Comparison of ENCODE assay signal across 9 mouse cellular contexts in the genomic region with DNA sequence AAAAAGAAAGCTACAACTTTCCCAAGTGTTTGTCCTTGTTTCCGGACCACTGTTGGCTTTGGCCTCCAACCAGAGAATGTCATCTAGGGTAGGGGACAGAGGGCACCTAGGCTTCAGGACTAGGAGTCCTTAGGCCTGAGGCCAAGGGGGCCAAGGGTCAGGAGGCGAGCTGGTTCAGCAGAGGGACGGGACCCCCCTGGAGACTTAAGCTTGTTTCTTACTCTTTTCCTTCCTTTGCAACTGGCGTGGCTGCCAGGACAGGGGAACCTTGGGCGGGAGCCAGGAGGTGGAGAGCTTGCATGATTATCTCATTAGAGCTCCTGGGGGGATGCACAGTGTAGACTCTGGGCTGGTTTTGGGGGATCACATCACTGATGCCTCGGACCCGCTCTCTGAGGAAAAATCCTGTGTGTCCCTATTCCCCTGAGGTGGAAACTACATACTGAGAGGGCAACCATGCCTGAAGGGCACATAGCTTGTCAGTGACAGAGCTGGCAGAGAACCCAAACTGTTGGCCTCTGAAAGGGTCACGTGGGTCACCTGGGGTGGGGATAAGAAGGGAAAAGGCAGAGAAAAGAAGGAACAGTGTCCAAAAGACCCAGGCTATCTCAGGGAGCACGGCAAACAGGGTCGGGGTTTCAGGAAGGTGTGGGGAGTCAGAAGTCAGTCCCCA. TPM values are rescaled to one million over a fixed set of nuclear protein-coding genes. Genes with fewer than 3 reads are reported as not detected.
A peak's percentile ranks its signal among the peaks of the same experiment; 100 is the strongest.
DNase-seq lines count a peak whose midpoint lies in the region; ATAC-seq and TF ChIP-seq lines count a peak whose summit lies in the region.
"Had no signal": no experiment of that assay in that cellular context is flagged by ENCODE, and none has a peak within 500 bp of the region (broad histone marks: within the 10 kb centered on the region; RNA-seq: fewer than 3 reads in every experiment).

No protein-coding gene starts in this region.

- TF ChIP-seq POLR2A in lung, adult 2 months (IDR thresholded peaks at IDR 0.05; ENCODE audit: borderline replicate concordance, extremely low read depth, low read depth, low read length): no peak

- H3K4me2 ChIP-seq in heart, postnatal 0 days (ENCODE audit: low read depth, low read length): peak overlapping the region; percentile 11; the same call in 1 of the 2 replicates
- no peak overlapping the region for H3K4me2 ChIP-seq in lung, embryonic 16.5 days (ENCODE audit: low read depth, low read length)
- H3K4me2 ChIP-seq in intestine, embryonic 15.5 days (replicated peaks): no peak overlapping the region
- no peak overlapping the region for H3K4me2 ChIP-seq in forebrain, postnatal 0 days (ENCODE audit: low read depth)

- peaks cover 8% of the 10 kb centered on the region for H3K4me1 ChIP-seq in lung, adult 2 months (ENCODE audit: control insufficient read depth, insufficient read depth, low read length)
- H3K4me1 ChIP-seq in heart, postnatal 0 days (ENCODE audit: control insufficient read depth, insufficient read depth): peaks cover 27% of the 10 kb centered on the region
- peaks cover 6% of the 10 kb centered on the region for H3K4me1 ChIP-seq in lung, embryonic 16.5 days (replicated peaks; ENCODE audit: control insufficient read depth, insufficient read depth, low read length)
- H3K4me1 ChIP-seq in intestine, embryonic 15.5 days (replicated peaks): peaks cover 21% of the 10 kb centered on the region; the same call in 1 of the 2 replicates
- no peaks in the 10 kb centered on the region for H3K4me1 ChIP-seq in forebrain, postnatal 0 days (ENCODE audit: insufficient read depth)

- no peaks in the 10 kb centered on the region for H3K36me3 ChIP-seq in heart, postnatal 0 days (replicated peaks; ENCODE audit: control insufficient read depth, insufficient read depth, low read length)
- H3K36me3 ChIP-seq in lung, embryonic 16.5 days (ENCODE audit: control insufficient read depth, insufficient read depth, low read length): no peaks in the 10 kb centered on the region
- H3K36me3 ChIP-seq in intestine, embryonic 15.5 days: no peaks in the 10 kb centered on the region
- H3K36me3 ChIP-seq in forebrain, postnatal 0 days (ENCODE audit: insufficient read depth): no peaks in the 10 kb centered on the region

- H3K27me3 ChIP-seq in heart, postnatal 0 days (ENCODE audit: control insufficient read depth, insufficient read depth, low read length): no peaks in the 10 kb centered on the region
- no peaks in the 10 kb centered on the region for H3K27me3 ChIP-seq in lung, embryonic 16.5 days (ENCODE audit: control insufficient read depth, insufficient read depth, low read depth, low read length)
- no peaks in the 10 kb centered on the region for H3K27me3 ChIP-seq in intestine, embryonic 15.5 days (replicated peaks)
- no peaks in the 10 kb centered on the region; the same call in 1 of the 2 replicates for H3K27me3 ChIP-seq in forebrain, postnatal 0 days (ENCODE audit: insufficient read depth, low read length)

- 41% methylated on average over 10 of the region's 10 CpGs for WGBS in lung, adult 2 months
- WGBS in heart, postnatal 0 days: 30% methylated on average over 10 of the region's 10 CpGs
- WGBS in lung, embryonic 16.5 days: 60% methylated on average over 10 of the region's 10 CpGs
- 68% methylated on average over 10 of the region's 10 CpGs for WGBS in intestine, embryonic 15.5 days
- 53% methylated on average over 10 of the region's 10 CpGs for WGBS in forebrain, postnatal 0 days

- peak overlapping the region; percentile 7; the same call in 1 of the 2 replicates for H3K9ac ChIP-seq in heart, postnatal 0 days (replicated peaks; ENCODE audit: low read depth, low read length)
- H3K9ac ChIP-seq in lung, embryonic 16.5 days (ENCODE audit: low read length): peak overlapping the region; percentile 23; the same call in 1 of the 2 replicates
- H3K9ac ChIP-seq in intestine, embryonic 15.5 days: no peak overlapping the region
- H3K9ac ChIP-seq in forebrain, postnatal 0 days: no peak overlapping the region

- peak overlapping the region; percentile 30 for H3K27ac ChIP-seq in heart, postnatal 0 days (ENCODE audit: low read depth)
- H3K27ac ChIP-seq in lung, embryonic 16.5 days (ENCODE audit: low read length): no peak overlapping the region
- H3K27ac ChIP-seq in intestine, embryonic 15.5 days: no peak overlapping the region
- H3K27ac ChIP-seq in forebrain, postnatal 0 days (ENCODE audit: low read depth, low read length): no peak overlapping the region

- peak; percentile 55 for ATAC-seq in heart, postnatal 0 days (ENCODE audit: insufficient read depth, low read depth)
- no peak for ATAC-seq in lung, embryonic 16.5 days (ENCODE audit: low read depth)
- no peak for ATAC-seq in intestine, embryonic 15.5 days
- no peak for ATAC-seq in forebrain, postnatal 0 days

- peak; percentile 73; the same call in 1 of the 2 replicates for TF ChIP-seq EP300 in heart, postnatal 0 days (IDR thresholded peaks at IDR 0.05; ENCODE audit: low read depth)

- DNase-seq in lung, adult 18-20 months: peak; percentile 46 to 72
- DNase-seq in lung, adult 2 months: no peak
- DNase-seq in cerebellum, adult 9-11 months: peak; percentile 79
- peak; percentile 41 for DNase-seq in heart, postnatal 0 days (ENCODE audit: low spot score)
- no peak for DNase-seq in thymus, postnatal 36 days
- no peak for DNase-seq in forebrain, postnatal 0 days

- H3K4me3 ChIP-seq in lung, adult 2 months (replicated peaks; ENCODE audit: extremely low read depth, low read depth, low read length): no peak overlapping the region
- no peak overlapping the region for H3K4me3 ChIP-seq in heart, postnatal 0 days (ENCODE audit: low read depth, low read length)
- H3K4me3 ChIP-seq in lung, embryonic 16.5 days (ENCODE audit: low read length): no peak overlapping the region
- H3K4me3 ChIP-seq in intestine, embryonic 15.5 days (replicated peaks): no peak overlapping the region
- no peak overlapping the region for H3K4me3 ChIP-seq in forebrain, postnatal 0 days (ENCODE audit: low read depth, low read length)
- H3K4me3 ChIP-seq: myocyte had no signal

- no peaks in the 10 kb centered on the region for H3K9me3 ChIP-seq in heart, postnatal 0 days (replicated peaks; ENCODE audit: control insufficient read depth, low read length)
- no peaks in the 10 kb centered on the region for H3K9me3 ChIP-seq in lung, embryonic 16.5 days (ENCODE audit: control insufficient read depth, low read length)
- no peaks in the 10 kb centered on the region for H3K9me3 ChIP-seq in intestine, embryonic 15.5 days
- no peaks in the 10 kb centered on the region for H3K9me3 ChIP-seq in forebrain, postnatal 0 days (ENCODE audit: low read length)

- TF ChIP-seq CTCF in lung, adult 2 months (IDR thresholded peaks at IDR 0.05; ENCODE audit: insufficient read depth, low read length): no peak
- no peak for TF ChIP-seq CTCF in heart, postnatal 0 days (IDR thresholded peaks at IDR 0.05; ENCODE audit: low read depth)
- TF ChIP-seq CTCF in forebrain, postnatal 0 days (IDR thresholded peaks at IDR 0.05; ENCODE audit: low read depth): no peak

RNA-seq across cellular contexts. Expression of gene Gm10300, which starts 8.3 kb away (rescaled TPM):
- polyA plus RNA-seq in lung, adult 2 months (2012; rRNA removed): 0.07 and 0.25 TPM in 2 replicates
- total RNA-seq in heart, postnatal 0 days (2014; rRNA removed; ENCODE audit: low replicate concordance): 1.7 TPM in 1 of 2 replicates, not detected in the other
- 0.18 TPM in 2 replicates for polyA plus RNA-seq in heart, postnatal 0 days (2015; fragmentation: Nextera tagmentation; extraction: Ambion mirVana)
- polyA plus RNA-seq in lung, embryonic 16.5 days (2015; fragmentation: Nextera tagmentation; extraction: Ambion mirVana): 0.10 TPM in 1 of 2 replicates, not detected in the other
- 0.08 and 0.16 TPM in 2 replicates for polyA plus RNA-seq in intestine, embryonic 15.5 days (2015; fragmentation: Nextera tagmentation; extraction: Ambion mirVana)
- total RNA-seq in forebrain, postnatal 0 days (2014; rRNA removed): 0.14 TPM in 1 of 2 replicates, not detected in the other
- polyA plus RNA-seq in forebrain, postnatal 0 days (2015; fragmentation: Nextera tagmentation; extraction: Ambion mirVana): not detected in 2 replicates

RNA-seq across cellular contexts. Expression of gene Epb41, which starts 8.9 kb away (rescaled TPM):
- polyA plus RNA-seq in lung, adult 2 months (2012; rRNA removed): 38.3 and 45.3 TPM in 2 replicates
- 47.3 and 52.8 TPM in 2 replicates for total RNA-seq in heart, postnatal 0 days (2014; rRNA removed; ENCODE audit: low replicate concordance)
- polyA plus RNA-seq in heart, postnatal 0 days (2015; fragmentation: Nextera tagmentation; extraction: Ambion mirVana): 21.2 and 26.6 TPM in 2 replicates
- polyA plus RNA-seq in lung, embryonic 16.5 days (2015; fragmentation: Nextera tagmentation; extraction: Ambion mirVana): 56.8 and 57.7 TPM in 2 replicates
- polyA plus RNA-seq in intestine, embryonic 15.5 days (2015; fragmentation: Nextera tagmentation; extraction: Ambion mirVana): 50.0 and 54.2 TPM in 2 replicates
- total RNA-seq in forebrain, postnatal 0 days (2014; rRNA removed): 65.0 and 68.3 TPM in 2 replicates
- polyA plus RNA-seq in forebrain, postnatal 0 days (2015; fragmentation: Nextera tagmentation; extraction: Ambion mirVana): 32.4 and 36.5 TPM in 2 replicates

Comparison
In these comparisons a context has a peak if more than half of its experiments do, and no peak if none do; other contexts are left out.
1. DNase-seq: peak in lung, adult 18-20 months (2 of 2), cerebellum, adult 9-11 months (single experiment) and heart, postnatal 0 days (single experiment); none in lung, adult 2 months (single experiment), thymus, postnatal 36 days (0 of 2) and forebrain, postnatal 0 days (single experiment).
2. H3K9ac ChIP-seq: peak in heart, postnatal 0 days (single experiment) and lung, embryonic 16.5 days (single experiment); none in intestine, embryonic 15.5 days (single experiment) and forebrain, postnatal 0 days (single experiment).